Mouse (Mus musculus) limb, embryonic 13.5 days (tissue): ENCODE data around the gene Dtx1. TPM values are rescaled to one million over a fixed set of nuclear protein-coding genes. Genes with fewer than 3 reads are reported as not detected.
A peak's percentile ranks its signal among the peaks of the same experiment; 100 is the strongest.

Experiments
- ATAC-seq: fragments of 200-750 bp; cut with Nextera tagmentation; 2 replicates; pipeline ENCODE4 v1.8.0; 2017; ENCODE audit warnings: low read depth, moderate number of reproducible peaks, moderate TSS enrichment; ENCODE audit not compliant: low FRiP score
- H3K27ac ChIP-seq: fragments of 300-500 bp; sonication (generic); 2 replicates; pipeline ENCODE4 v1.5.1; 2015; ENCODE audit warnings: inconsistent platforms, mild to moderate bottlenecking, moderate library complexity
- H3K27me3 ChIP-seq: fragments of 300-500 bp; sonication (generic); 2 replicates; pipeline ENCODE4 v1.6.1; 2015; ENCODE audit warnings: mild to moderate bottlenecking, inconsistent platforms
- H3K36me3 ChIP-seq: fragments of 300-500 bp; sonication (generic); 2 replicates; pipeline ENCODE4 v1.6.1; 2015; ENCODE audit warnings: inconsistent platforms, mild to moderate bottlenecking, moderate library complexity
- H3K4me1 ChIP-seq: fragments of 300-500 bp; sonication (generic); 2 replicates; pipeline ENCODE4 v1.6.1; 2015; ENCODE audit warnings: inconsistent platforms
- H3K4me2 ChIP-seq: fragments of 300-500 bp; sonication (generic); replicated peaks from 2 replicates; pipeline ENCODE4 v1.6.1; 2015; ENCODE audit warnings: inconsistent platforms, mild to moderate bottlenecking, moderate library complexity
- H3K4me3 ChIP-seq: fragments of 300-500 bp; sonication (generic); 2 replicates; pipeline ENCODE4 v1.5.1; 2015; ENCODE audit warnings: moderate library complexity, mild to moderate bottlenecking, inconsistent platforms
- H3K9ac ChIP-seq: fragments of 300-500 bp; sonication (generic); 2 replicates; pipeline ENCODE4 v1.6.1; 2015; ENCODE audit warnings: mild to moderate bottlenecking, inconsistent platforms
- H3K9me3 ChIP-seq: fragments of 300-500 bp; sonication (generic); 2 replicates; pipeline ENCODE4 v1.6.1; 2016; ENCODE audit warnings: inconsistent platforms
- WGBS: fragments of 180-500 bp; shearing (Covaris S2); methylation state at CpG from one replicate; pipeline ENCODE4 v1.1.7; 2015; 5-methylcytosine and 5-hydroxymethylcytosine counted together
- polyA plus RNA-seq: library from polyadenylated mRNA; unstranded; fragments of >200 nt; fragmentation: Nextera tagmentation; extraction: Ambion mirVana; gene quantifications from 2 replicates; pipeline ENCODE4 v1.2.1, GENCODE M21; 2015

The Dtx1 gene
- polyA plus RNA-seq, 1 experiment from 2014 or later, result 5.1 TPM

DNA sequence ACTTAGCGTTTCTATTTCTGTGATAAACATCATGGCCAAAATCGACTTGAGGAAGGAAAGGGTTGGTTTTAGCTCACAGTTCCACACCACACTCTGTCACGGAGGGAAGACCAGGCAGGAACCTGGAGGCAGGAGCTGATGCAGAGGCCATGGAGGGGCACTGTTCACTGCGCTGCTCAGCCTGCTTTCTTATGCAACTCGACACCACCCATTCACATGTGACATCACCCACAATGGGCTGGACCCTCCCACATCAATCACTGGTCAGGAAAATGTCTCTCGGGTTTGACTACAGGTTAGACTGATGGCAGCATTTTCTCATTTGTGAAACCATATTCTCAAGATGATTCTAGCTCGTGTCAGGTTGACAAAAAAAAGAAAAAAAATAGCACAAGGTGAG is 9.3 kb upstream of the Dtx1 start:
- H3K9ac ChIP-seq, result no peak overlapping the region
- H3K4me1 ChIP-seq, result no peaks in the 10 kb centered on the region
- H3K4me3 ChIP-seq, result no peak overlapping the region
- H3K36me3 ChIP-seq, result no peaks in the 10 kb centered on the region
- H3K27ac ChIP-seq, result no peak overlapping the region
- 60% methylated on average over 7 of the region's 7 CpGs for WGBS
- H3K9me3 ChIP-seq, result no peaks in the 10 kb centered on the region
- H3K4me2 ChIP-seq, result no peak overlapping the region
- H3K27me3 ChIP-seq, result peaks cover 11% of the 10 kb centered on the region
- no peak for ATAC-seq

DNA sequence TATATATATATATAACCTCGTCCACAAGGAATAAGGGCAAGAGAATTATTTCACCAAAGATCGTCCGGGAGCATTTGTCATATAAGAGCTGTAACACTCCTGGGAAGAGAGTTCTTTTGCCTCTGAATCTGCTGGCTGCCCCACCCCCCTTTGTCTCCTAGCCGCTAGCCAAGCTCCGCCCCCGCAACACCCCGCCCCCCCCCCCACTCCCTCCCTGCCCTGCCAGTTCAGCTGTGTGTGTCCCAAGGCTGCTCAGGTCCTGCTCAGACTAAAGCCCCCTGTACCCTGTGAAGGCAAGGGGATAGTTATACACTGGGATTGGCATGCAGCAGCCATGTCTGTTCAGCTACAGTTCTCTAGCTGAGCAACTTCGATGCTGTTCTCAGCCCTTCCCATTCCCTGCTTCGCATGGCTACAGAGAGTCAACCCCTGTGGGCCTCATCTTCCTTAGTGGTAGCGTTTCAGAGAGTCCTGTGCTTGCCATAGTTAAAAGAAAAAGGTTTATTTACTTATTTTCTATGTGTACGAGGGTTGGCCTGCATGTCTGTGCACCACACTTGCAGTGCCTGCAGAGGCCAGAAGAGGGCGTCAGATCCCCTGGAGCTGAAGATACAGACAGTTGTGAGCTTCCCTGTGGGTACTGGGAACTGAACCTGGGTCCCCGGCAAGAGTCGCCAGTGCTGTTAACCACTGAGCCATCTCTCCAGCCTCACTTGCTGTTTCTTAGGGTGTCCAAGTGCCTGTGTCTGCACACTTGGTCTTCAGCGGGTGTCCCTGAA is 7.1 kb upstream of the Dtx1 start:
- Histone ChIP-seq H3K9ac (no peak overlapping the region), H3K9me3 (no peaks in the 10 kb centered on the region)
- 51% methylated on average over 15 of the region's 15 CpGs for WGBS

DNA sequence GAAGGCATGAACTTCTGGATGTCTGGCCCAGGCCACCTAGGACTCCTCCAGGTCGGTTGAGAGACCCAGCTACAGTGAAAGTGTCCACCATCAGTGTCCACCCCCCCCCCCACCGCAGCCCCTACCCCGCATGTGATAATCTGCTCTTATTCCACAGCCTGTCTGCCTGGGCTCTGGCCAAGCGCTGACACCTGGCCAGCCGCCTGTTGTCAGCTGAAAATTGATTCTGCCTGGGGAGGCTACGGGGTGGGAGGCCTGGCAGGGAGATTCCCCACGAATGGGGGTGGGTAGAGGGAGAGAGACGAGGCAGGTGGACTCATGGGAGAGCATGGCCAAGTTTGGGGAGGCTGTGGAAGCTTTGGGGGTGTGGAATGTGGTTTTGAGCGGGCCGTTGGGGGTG is 5.4 kb upstream of the Dtx1 start:
- no peaks in the 10 kb centered on the region for H3K4me1 ChIP-seq
- H3K27ac ChIP-seq, result no peak overlapping the region
- ATAC-seq, result peak; percentile 32; the same call in 1 of the 2 replicates
- H3K4me3 ChIP-seq, result no peak overlapping the region
- no peak overlapping the region for H3K9ac ChIP-seq
- H3K4me2 ChIP-seq, result no peak overlapping the region
- 69% methylated on average over 10 of the region's 10 CpGs for WGBS
- H3K27me3 ChIP-seq, result peaks cover 43% of the 10 kb centered on the region
- H3K36me3 ChIP-seq, result no peaks in the 10 kb centered on the region
- H3K9me3 ChIP-seq, result no peaks in the 10 kb centered on the region

More for the DNA sequence above, 7.1 kb upstream of the Dtx1 start:
- Histone ChIP-seq H3K4me2 (no peak overlapping the region), H3K4me1 (no peaks in the 10 kb centered on the region), H3K27ac (no peak overlapping the region), H3K4me3 (no peak overlapping the region), H3K36me3 (no peaks in the 10 kb centered on the region), H3K27me3 (peaks cover 29% of the 10 kb centered on the region)
- ATAC-seq, result no peak

DNA sequence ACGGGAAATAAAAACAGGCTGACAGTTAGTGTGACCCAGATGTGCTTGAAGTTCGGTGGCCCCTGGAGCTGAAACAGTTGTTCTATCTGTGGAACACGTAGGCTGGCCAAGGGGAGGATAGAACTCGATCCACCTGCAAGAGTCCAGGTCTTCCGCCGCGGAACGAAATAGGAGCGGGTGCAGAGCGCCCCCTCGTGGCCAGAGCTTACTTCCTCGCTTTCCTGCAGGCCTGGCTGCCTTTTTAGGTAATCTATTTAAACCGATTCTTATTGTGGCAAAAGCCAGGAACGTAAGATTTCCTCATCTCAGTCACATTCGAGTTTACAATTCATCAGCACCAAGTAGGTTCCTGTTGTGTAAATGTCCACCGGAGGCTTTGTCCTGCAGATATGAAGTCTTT is 2.6 kb upstream of the Dtx1 start:
- Histone ChIP-seq H3K9ac (no peak overlapping the region), H3K4me3 (no peak overlapping the region), H3K36me3 (no peaks in the 10 kb centered on the region), H3K4me2 (no peak overlapping the region), H3K4me1 (peaks cover 23% of the 10 kb centered on the region), H3K27me3 (peaks cover 71% of the 10 kb centered on the region), H3K27ac (no peak overlapping the region), H3K9me3 (no peaks in the 10 kb centered on the region)
- WGBS, result 3% methylated on average over 16 of the region's 16 CpGs
- ATAC-seq, result no peak

DNA sequence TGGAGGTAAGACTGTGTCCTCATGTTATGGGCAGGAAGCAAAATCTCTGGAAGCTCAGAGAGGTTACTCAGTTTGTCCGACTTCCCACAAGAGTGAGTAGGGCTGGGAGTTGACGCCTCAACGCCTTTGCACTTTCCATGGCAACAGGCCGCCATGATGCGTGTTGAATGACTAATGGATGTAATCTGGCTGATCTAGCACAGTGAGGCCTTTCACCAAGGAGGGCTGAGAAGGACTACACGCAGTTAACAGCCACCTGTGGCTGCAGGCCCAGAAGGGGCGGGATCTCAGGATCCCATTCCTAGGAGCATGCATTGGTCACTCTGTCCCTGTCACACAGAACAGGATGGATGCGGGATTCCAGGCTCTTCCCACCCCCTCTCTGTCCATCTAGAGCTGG is 994 bp upstream of the Dtx1 start:
- ATAC-seq, result no peak
- 75% methylated on average over 8 of the region's 8 CpGs for WGBS
- Histone ChIP-seq H3K9me3 (no peaks in the 10 kb centered on the region), H3K4me3 (no peak overlapping the region), H3K9ac (no peak overlapping the region), H3K36me3 (no peaks in the 10 kb centered on the region), H3K27ac (no peak overlapping the region), H3K4me2 (no peak overlapping the region), H3K27me3 (peaks cover 87% of the 10 kb centered on the region), H3K4me1 (peaks cover 28% of the 10 kb centered on the region)

DNA sequence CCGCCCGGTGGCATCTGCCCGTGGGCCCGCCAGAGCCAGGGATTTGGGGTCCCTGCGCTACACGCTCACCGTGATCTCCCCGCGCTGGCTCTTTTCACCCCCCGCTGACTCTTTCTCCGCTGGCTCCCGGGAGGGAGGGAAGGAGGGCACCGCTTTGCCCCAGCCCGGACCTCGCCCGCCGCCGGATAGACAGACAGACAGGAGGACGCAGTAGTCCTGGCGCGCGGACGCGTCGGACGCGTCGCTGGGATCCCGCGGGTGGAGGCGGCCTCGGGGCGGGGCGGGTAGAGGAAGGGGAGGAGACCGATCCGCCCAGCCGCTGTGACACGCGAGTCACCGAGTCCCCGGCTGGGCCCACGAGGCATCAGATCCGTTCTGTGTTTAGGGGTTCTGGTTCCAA is 311 bp downstream of the Dtx1 start:
- ATAC-seq, result no peak
- Histone ChIP-seq H3K27me3 (peaks cover 93% of the 10 kb centered on the region), H3K27ac (no peak overlapping the region), H3K36me3 (no peaks in the 10 kb centered on the region), H3K4me2 (peak overlapping the region; percentile 95), H3K9me3 (no peaks in the 10 kb centered on the region), H3K4me3 (peak overlapping the region; percentile 58), H3K4me1 (peaks cover 35% of the 10 kb centered on the region), H3K9ac (peak overlapping the region; percentile 65)
- under 1% methylated on average over 43 of the region's 43 CpGs for WGBS

DNA sequence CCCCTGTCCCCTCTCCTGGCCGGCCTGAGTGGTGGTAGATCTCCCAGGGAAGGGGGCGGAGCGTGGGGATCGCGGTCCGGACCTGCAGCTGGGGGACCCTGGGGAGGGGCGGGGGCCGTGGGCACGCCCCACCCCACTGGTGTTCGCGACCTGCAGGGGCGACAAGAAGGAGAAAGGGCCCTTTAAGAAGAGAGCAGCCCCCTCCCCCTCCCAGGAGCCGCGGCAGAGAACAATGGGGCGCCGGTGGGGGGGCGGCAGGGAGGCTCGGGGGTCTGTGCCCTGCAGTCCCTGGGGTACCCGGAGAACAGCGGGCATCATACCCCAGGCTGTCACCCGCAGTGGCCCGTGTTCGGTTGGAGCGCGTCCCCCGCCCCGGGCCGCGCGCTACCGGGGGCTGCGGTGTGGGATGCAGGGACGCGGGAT is 890 bp downstream of the Dtx1 start:
- peak overlapping the region; percentile 65 for H3K9ac ChIP-seq
- no peaks in the 10 kb centered on the region for H3K36me3 ChIP-seq
- H3K9me3 ChIP-seq, result no peaks in the 10 kb centered on the region
- H3K4me2 ChIP-seq, result peak overlapping the region; percentile 95
- ATAC-seq, result no peak
- peak overlapping the region; percentile 58 for H3K4me3 ChIP-seq
- H3K27ac ChIP-seq, result no peak overlapping the region
- H3K27me3 ChIP-seq, result peaks cover 93% of the 10 kb centered on the region
- H3K4me1 ChIP-seq, result peaks cover 37% of the 10 kb centered on the region
- 1% methylated on average over 24 of the region's 34 CpGs for WGBS

DNA sequence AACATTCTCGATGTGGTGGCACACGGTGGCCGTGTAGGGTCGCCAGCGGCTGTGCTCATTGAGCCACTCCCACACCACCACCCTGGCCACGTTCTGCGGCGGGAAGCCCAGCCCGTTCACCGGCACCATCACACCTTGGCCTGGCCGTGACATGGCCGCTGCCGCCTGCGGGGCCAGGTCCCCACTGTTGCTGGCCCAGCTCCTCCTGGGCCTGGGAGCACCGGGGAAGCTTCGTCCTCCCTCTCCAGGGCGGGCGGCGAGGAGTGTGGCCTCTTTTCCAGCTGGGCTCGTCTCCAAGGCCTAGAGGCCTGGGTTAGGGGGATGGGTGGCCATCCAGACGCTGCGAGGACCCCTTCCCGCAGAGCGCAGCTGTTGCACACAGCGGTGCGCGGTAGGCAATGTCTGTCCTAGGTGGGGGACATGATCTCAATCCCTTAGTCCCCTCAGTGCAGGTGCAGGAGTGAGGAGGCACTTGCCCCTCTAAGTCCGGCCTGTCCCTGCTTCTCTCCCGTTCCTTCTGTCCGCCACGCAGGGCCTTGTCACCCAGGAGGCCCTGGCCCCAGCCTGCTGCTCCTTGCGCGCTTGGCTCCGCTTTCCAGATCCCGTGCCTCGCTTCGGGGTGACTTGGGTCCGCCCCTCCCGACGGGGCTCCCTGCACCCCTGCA is 1.4 kb downstream of the Dtx1 start:
- H3K9ac ChIP-seq, result peak overlapping the region; percentile 65
- no peak for ATAC-seq
- no peak overlapping the region; the same call in 1 of the 2 replicates for H3K27ac ChIP-seq

DNA sequence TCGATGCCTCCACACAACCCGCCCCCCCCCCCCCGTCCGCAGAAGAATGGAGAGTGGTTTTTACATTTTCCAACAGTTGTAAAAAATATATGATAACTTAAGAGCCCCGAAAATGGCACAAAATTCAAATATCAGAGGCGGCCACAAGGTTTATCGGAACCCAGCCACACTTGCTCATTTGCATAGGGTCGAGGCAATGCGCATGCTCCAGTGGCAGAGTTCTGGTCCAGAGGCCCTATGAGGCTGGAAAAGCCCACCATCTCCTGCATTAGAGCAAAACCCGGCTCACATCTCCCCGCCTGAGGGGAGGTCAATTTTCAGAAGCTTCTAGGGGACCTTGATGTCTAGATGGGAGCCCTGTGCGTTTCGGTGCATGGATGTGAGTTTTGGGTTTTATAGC is 4.8 kb downstream of the Dtx1 start:
- H3K27me3 ChIP-seq, result peaks cover 78% of the 10 kb centered on the region
- no peak for ATAC-seq
- 42% methylated on average over 13 of the region's 13 CpGs for WGBS
- H3K4me3 ChIP-seq, result peak overlapping the region; percentile 22; the same call in 1 of the 2 replicates
- H3K4me2 ChIP-seq, result peak overlapping the region; percentile 48
- no peak overlapping the region for H3K27ac ChIP-seq
- no peaks in the 10 kb centered on the region for H3K9me3 ChIP-seq
- no peak overlapping the region for H3K9ac ChIP-seq
- peaks cover 41% of the 10 kb centered on the region for H3K4me1 ChIP-seq
- no peaks in the 10 kb centered on the region for H3K36me3 ChIP-seq

More for the DNA sequence above, 1.4 kb downstream of the Dtx1 start:
- Histone ChIP-seq H3K9me3 (no peaks in the 10 kb centered on the region), H3K4me2 (peak overlapping the region; percentile 95), H3K27me3 (peaks cover 90% of the 10 kb centered on the region), H3K4me3 (peak overlapping the region; percentile 58), H3K36me3 (no peaks in the 10 kb centered on the region), H3K4me1 (peaks cover 37% of the 10 kb centered on the region)
- 2% methylated on average over 39 of the region's 40 CpGs for WGBS

DNA sequence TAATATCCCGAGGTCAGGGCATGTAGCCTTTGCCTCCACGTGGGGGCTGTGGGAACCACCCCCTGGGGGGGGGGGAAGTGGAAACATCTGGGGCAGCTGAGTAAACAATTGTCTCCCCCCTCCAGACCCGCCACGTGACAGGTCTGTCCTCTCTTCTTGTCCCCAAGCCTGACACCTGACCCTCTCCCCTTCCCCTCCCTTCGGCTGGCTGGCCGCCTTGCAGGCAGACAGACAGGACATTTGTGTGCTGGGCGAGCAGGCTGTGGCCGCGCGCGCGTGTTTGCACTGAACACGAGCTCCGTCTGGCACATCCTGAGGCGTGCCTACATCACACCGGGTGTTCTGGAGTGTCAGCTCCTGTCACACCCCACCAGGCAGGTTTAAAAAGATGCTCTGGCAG is 5.2 kb downstream of the Dtx1 start:
- 5% methylated on average over 16 of the region's 16 CpGs for WGBS

DNA sequence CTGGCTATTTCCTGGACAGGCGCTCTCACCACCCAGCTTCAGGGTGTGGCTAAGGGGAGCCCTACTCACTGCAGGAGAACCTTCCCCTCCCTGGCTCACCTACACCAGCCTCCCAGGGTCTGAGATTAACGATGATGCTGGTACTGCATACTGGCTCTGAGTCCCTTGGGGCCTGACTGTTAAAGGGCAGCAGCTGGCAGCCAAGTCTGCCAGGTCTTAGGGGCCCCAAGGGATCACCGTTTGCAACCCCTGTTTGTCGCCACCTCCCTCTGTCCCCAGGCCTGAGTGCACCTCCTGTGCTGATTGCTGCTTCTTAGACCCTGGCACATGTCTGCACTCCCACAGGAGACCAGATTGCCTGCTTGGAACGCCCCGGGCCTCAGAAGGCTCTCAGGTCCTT is 7.3 kb downstream of the Dtx1 start:
- Histone ChIP-seq H3K36me3 (no peaks in the 10 kb centered on the region), H3K4me3 (no peak overlapping the region), H3K9ac (no peak overlapping the region), H3K27ac (no peak overlapping the region), H3K4me1 (peaks cover 24% of the 10 kb centered on the region), H3K4me2 (no peak overlapping the region), H3K9me3 (no peaks in the 10 kb centered on the region), H3K27me3 (peaks cover 72% of the 10 kb centered on the region)
- ATAC-seq, result no peak
- WGBS, result 38% methylated on average over 6 of the region's 6 CpGs

More for the DNA sequence above, 5.2 kb downstream of the Dtx1 start:
- Histone ChIP-seq H3K4me1 (peaks cover 39% of the 10 kb centered on the region), H3K27me3 (peaks cover 74% of the 10 kb centered on the region), H3K9me3 (no peaks in the 10 kb centered on the region), H3K36me3 (no peaks in the 10 kb centered on the region), H3K4me2 (peak overlapping the region; percentile 48), H3K27ac (no peak overlapping the region), H3K4me3 (peak overlapping the region; percentile 22; the same call in 1 of the 2 replicates), H3K9ac (no peak overlapping the region)
- no peak for ATAC-seq

DNA sequence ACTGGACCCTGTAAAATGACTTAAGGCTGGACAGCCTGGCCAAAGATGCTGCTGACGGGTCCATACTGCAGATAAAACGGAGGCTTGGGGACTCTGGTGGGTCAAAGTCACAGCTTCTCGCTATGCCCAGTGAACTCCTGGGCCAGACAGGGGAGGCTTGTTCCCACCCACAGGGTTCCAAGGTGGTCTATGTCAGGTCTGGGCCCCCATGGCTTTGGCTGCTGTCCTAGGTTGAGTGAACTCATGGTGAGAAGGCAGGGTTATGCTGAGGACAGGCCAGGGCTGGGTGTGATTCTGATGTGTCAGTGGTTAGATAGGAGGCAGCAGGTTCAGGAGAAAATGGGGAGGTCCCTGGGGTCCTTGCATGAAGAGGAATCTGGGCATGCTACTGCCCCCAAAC is 8.1 kb downstream of the Dtx1 start:
- H3K4me3 ChIP-seq, result no peak overlapping the region
- no peak overlapping the region for H3K4me2 ChIP-seq
- WGBS, result 67% methylated on average over 3 of the region's 3 CpGs
- H3K27me3 ChIP-seq, result peaks cover 70% of the 10 kb centered on the region
- no peak overlapping the region for H3K9ac ChIP-seq
- peaks cover 26% of the 10 kb centered on the region for H3K4me1 ChIP-seq
- H3K9me3 ChIP-seq, result no peaks in the 10 kb centered on the region
- H3K36me3 ChIP-seq, result no peaks in the 10 kb centered on the region
- H3K27ac ChIP-seq, result no peak overlapping the region
- ATAC-seq, result no peak
